Mouse (Mus musculus): ENCODE measurements around the gene Hist1h2ae.
"Not testable (repeated sequence)": the region's sequence is repeated elsewhere in the genome, so short reads cannot be mapped to it uniquely, and the experiment has no call there.

Gene Hist1h2ae

GRCm38 (mm10) chr13:23541497-23541896, 29.5 kb downstream of the Hist1h2ae start:
- DNase-seq (ENCODE audit: low spot score in 2 of 2), result no peak

- DNase-seq (ENCODE audit: low spot score in 2 of 2), result not testable (repeated sequence)
Measured at GRCm38 (mm10) chr13:23539821-23540220, 31.2 kb downstream of the Hist1h2ae start.

GRCm38 (mm10) chr13:23538249-23538648, 32.8 kb downstream of the Hist1h2ae start:
- no peak for DNase-seq (ENCODE audit: low spot score in 2 of 2)

DNA sequence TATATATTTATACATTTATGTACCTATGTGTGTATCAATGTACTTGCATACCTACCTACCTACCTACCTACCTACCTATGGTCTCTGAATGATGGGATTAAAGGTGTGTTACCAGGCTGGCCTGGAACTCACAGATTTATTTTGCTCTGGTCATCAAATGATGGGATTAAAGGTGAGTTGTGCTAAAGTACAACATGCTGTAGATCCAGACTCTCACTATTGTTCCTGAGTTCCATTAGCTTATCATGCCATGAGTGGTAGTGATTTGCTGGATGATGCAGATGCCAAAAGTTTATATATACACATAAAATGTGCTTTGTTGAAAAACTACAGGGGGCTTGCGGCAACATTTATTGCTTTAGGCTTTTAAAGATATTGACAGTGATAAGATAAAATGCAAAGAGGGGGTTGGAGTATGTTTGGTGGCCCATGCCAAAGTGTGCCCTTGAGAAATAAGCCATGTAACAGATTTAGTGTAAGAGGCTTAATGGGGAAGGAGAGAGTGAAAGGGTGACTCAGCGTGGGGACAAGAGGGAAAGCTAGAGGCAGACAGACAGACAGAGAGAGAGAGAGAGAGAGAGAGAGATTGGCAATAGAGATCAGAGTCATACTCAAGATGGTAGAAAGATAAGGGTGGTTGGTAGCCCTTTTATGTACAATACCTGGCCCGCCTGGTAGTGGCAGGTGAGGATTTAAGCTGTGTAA, 33.9 kb downstream of the Hist1h2ae start:
- no peak for DNase-seq (ENCODE audit: low spot score in 2 of 2)

GRCm38 (mm10) chr13:23536076-23536822, 34.8 kb downstream of the Hist1h2ae start:
- no peak for DNase-seq (ENCODE audit: low spot score in 2 of 2)

DNA sequence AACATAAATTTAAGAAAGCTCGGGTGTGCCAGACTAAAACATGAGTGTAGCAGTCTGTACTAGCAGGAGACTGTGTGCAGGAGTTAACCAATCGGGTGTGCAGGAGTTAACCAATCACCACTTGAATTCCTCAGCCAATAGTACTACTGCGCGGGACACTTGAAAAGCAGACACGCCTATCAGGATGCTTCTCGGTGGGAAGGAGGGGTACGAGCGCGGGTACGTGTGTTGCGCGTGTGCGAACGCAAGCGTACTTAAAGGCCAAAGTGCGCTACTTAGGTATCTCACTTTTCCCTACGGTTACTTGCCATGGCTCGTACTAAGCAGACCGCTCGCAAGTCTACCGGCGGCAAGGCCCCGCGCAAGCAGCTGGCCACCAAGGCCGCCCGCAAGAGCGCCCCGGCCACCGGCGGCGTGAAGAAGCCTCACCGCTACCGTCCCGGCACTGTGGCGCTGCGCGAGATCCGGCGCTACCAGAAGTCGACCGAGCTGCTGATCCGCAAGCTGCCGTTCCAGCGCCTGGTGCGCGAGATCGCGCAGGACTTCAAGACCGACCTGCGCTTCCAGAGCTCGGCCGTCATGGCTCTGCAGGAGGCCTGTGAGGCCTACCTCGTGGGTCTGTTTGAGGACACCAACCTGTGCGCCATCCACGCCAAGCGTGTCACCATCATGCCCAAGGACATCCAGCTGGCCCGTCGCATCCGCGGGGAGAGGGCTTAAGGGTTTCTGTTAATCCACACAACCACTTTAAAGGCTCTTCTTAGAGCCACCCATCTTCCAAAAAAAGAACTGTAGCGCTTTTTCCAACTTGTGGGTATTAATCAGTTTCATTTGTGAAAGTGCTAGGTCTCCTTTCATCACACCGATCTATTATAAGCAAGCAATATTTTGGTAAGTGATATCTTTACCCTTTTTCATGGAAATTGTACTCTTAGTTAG, 35.6 kb downstream of the Hist1h2ae start, which contains the start of gene Hist1h3g:
Hist1h3g (plus strand) TSS at position 286 of the 939 bp plus-strand sequence.
- DNase-seq (ENCODE audit: low spot score in 2 of 2), result peak; percentile 84 to 90

GRCm38 (mm10) chr13:23534368-23535131, 36.5 kb downstream of the Hist1h2ae start:
- DNase-seq (ENCODE audit: low spot score in 2 of 2), result no peak

GRCm38 (mm10) chr13:23533560-23534367, 37.3 kb downstream of the Hist1h2ae start, which contains the start of gene Hist1h2af:
Gene Hist1h2af (plus strand): TSS chr13:23533906.
- peak in 1 of 2 experiments; percentile 64 for DNase-seq (ENCODE audit: low spot score in 2 of 2)

DNA sequence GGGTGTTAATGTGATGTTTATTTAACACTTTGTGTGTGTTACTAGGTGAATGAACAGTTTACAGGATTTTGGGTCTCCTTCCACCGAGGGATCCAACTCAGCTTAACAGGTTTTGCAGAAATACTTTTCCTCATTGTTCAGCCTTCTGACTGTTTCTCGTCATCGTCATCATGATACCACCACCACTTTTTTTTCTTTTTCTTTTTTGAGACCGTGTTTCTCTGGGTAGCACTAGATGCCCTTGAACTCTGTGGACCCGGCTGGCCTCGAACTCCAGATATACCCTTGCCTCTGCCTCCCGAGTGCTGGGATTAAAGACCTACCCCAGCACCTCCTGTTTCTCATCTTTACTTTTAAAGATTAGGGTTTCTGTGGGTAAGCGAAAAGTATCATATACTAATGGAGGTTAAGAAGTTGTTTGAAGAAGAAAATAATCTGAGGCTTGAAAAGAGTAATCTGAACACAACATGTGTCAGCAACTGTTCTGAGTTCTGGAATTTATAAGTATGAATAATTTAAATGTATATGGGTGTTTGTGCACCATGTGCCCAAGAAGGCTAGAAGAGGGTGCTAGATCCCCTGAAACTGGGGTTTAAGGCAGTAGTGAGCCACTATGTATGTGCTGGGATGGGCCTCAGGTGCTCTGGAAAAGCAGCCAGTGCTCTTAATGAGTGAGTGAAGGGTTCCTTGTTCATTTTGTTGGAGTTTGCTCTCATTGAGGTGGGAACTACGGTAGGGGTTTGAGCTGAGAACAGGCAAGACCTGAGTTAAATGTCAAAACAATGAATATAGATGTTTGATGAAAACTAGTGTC, 38.6 kb downstream of the Hist1h2ae start:
- DNase-seq (ENCODE audit: low spot score in 2 of 2), result no peak

GRCm38 (mm10) chr13:23530901-23531875, 39.8 kb downstream of the Hist1h2ae start, which contains the start of gene Hist1h4h:
Gene Hist1h4h (plus strand): TSS chr13:23531050.
- peak; percentile 97 to 98 for DNase-seq (ENCODE audit: low spot score in 2 of 2)

GRCm38 (mm10) chr13:23530181-23530900, 40.7 kb downstream of the Hist1h2ae start:
- peak; percentile 54 to 82 for DNase-seq (ENCODE audit: low spot score in 2 of 2)

DNA sequence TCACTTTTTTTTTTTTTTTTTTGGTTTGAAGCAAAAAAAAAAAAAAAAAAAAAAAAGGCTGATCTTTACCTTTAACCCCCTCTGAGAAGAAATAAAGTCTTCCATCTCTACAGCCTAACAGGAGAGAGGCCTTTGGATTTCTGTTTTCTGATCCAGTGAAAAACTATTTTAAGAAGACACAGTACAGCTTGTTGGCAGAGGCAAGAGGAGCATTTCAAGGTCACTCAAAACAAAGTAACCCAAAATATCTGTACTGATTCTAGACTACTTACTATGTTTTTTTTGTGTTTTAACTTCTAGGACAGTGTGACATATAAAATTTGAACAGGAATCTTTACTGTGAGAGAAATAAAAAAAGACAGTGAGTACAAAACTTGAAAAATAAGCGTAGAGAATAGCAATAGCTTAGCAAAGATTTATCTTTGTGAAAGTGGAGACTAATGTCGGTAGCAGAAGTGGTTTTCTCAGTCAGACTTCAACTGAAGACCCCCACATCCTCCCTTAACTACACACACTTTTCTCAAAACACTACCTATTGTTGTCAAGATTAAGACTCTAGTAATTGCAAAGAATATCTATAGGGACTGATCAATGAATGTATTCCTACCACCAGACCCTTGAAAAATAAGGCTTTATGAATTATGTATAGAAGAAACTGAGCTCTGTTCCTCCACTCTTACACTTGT, 41.4 kb downstream of the Hist1h2ae start:
- no peak for DNase-seq (ENCODE audit: low spot score in 2 of 2)

GRCm38 (mm10) chr13:23529005-23529404, 42.0 kb downstream of the Hist1h2ae start:
- DNase-seq (ENCODE audit: low spot score in 2 of 2), result no peak

- DNase-seq (ENCODE audit: low spot score in 2 of 2), result peak; percentile 80 to 92
Measured at GRCm38 (mm10) chr13:23526312-23526711, 44.7 kb downstream of the Hist1h2ae start.

GRCm38 (mm10) chr13:23525901-23526300, 45.1 kb downstream of the Hist1h2ae start:
- DNase-seq (ENCODE audit: low spot score in 2 of 2), result no peak

- peak; percentile 39 for DNase-seq (ENCODE audit: low spot score in 2 of 2)
Measured at GRCm38 (mm10) chr13:23524654-23525053, 46.4 kb downstream of the Hist1h2ae start.

DNA sequence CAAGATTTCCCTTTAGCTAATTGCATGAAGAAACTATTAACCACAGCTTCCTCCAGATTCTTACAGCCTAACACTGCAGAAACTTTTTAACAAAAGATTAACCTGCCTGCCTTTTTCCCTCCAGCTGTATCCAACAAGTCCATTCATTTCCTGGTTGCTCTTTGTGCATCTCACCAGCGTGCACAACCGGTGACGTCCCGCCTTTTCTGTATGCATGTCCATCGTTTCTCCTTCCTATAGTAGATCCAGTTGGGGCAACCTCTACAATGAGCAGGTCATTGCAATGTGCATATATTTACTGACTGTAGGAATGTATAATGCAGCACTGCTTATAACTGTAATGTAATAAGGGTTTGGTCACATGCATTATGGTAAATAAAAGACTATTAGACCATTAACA, 47.0 kb downstream of the Hist1h2ae start:
- DNase-seq (ENCODE audit: low spot score in 2 of 2), result no peak
